Mouse (Mus musculus): ENCODE data around the gene Mthfd2. TPM values are rescaled to one million over a fixed set of nuclear protein-coding genes. Genes with fewer than 3 reads are reported as not detected.

Gene Mthfd2
- polyA plus RNA-seq, 1 experiment from 2014 or later: 35.0 TPM

DNA sequence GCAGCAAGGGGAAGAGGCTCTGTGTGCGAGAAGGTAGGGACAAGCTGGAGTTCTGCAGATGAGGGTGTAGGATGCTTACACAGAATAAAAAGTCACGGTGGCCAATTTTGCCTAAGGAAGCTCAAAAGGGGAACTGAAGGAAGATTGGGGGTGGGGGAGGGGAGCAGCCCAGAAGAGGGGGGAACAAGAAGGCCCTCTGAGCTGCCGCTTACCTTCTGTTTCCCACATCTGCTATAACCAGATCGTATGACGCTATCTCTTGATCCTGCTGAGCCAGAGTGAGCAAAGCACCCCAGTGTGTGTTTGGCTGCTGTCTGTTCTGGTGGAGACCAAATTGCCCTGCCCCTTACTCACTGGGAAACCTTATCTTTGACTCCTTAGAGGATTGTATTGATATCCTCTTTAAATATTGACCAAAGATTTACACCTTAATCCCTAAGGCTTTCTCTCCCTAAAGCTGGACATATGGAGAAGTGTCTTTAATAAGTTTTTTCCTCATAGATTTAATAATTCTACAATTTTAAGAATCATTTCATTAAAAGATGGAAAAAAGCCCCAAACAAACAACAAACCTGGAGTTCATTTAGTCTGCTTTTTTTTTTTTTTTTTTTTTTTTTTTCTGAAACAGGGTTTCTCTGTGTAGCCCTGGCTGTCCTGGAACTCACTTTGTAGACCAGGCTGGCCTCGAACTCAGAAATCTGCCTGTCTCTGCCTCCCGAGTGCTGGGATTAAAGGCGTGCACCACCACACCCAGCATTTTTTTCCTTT lies 1.9 kb downstream of the Mthfd2 start:
- no peaks in the 10 kb centered on the region for H3K27me3 ChIP-seq
- H3K9ac ChIP-seq: no peak overlapping the region
- peaks cover 10% of the 10 kb centered on the region for H3K4me1 ChIP-seq
- 55% methylated on average over 8 of the region's 8 CpGs for WGBS
- H3K27ac ChIP-seq: no peak overlapping the region
- no peak for ATAC-seq (ENCODE audit: borderline replicate concordance, extremely low read depth, low FRiP score, low TSS enrichment)
- no peak overlapping the region for H3K4me3 ChIP-seq
- peaks cover 5% of the 10 kb centered on the region; the same call in 1 of the 2 replicates for H3K36me3 ChIP-seq
- no peaks in the 10 kb centered on the region for H3K9me3 ChIP-seq
- no peak overlapping the region for H3K4me2 ChIP-seq

DNA sequence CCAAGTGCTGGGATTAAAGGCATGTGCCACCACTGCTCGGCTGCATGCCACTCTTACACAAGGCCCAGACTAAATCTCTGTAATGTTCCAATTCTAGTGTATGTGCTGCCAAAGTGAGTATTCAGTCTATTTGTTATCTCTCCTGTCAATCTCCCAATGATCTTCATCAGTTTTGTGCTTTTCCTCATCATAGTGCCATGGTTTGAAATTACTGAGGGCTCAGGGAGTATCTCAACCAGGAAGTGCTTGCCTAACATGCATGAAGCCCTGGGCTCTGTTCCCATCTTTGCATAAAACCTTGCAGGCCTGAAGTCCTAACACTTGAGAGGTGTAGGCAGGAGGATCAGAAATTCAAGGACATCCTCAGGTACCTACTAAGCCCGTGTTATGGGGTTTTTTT lies 2.9 kb downstream of the Mthfd2 start:
- Histone ChIP-seq H3K27me3 (no peaks in the 10 kb centered on the region), H3K4me2 (no peak overlapping the region), H3K27ac (no peak overlapping the region), H3K9me3 (no peaks in the 10 kb centered on the region), H3K36me3 (no peaks in the 10 kb centered on the region), H3K4me1 (peaks cover 10% of the 10 kb centered on the region), H3K9ac (no peak overlapping the region), H3K4me3 (no peak overlapping the region)
- 43% methylated on average over 2 of the region's 2 CpGs for WGBS
- no peak for ATAC-seq (ENCODE audit: borderline replicate concordance, extremely low read depth, low FRiP score, low TSS enrichment)

- Histone ChIP-seq H3K4me2 (no peak overlapping the region), H3K27ac (no peak overlapping the region), H3K27me3 (no peaks in the 10 kb centered on the region), H3K4me3 (no peak overlapping the region), H3K36me3 (no peaks in the 10 kb centered on the region), H3K9me3 (no peaks in the 10 kb centered on the region), H3K4me1 (peaks cover 9% of the 10 kb centered on the region), H3K9ac (no peak overlapping the region)
- WGBS: 47% methylated on average over 1 of the region's 1 CpGs
- no peak for ATAC-seq (ENCODE audit: borderline replicate concordance, extremely low read depth, low FRiP score, low TSS enrichment)
Measured at GRCm38 (mm10) chr6:83321927-83322326, 3.8 kb downstream of the Mthfd2 start.

DNA sequence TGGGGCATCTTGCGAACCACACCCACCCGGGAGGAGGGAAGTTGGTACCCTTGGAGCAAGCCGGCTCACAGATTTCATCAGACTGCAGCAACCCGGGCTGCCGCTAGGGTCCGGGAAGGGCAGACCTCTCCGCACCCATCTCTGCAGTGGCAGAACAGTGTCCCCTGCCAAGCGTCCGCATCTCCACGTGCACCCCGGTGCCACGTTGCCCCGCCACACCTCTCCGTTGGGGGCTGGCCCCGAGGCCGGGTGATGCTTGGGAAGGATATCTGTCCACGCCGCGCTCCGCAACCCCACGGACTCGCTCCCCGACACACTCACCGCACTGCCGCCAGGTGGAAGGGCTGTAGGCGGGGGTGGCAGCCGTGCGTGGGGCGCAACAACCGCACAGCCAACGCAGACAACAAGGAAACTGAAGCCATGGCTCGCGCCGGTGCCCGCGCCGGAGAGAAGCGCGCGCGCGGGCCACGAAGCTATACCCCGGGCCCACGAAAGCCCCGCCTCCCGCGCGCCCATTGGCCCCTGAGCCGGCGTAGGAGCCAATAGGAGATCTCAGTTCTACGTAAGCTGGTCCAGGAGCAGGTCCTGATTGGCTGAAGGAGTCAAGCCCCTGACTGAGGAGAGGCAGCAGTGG lies 8.5 kb downstream of the Mthfd2 start:
- peak; percentile 99 for ATAC-seq (ENCODE audit: borderline replicate concordance, extremely low read depth, low FRiP score, low TSS enrichment)
- Histone ChIP-seq H3K36me3 (peaks cover 2% of the 10 kb centered on the region), H3K9me3 (no peaks in the 10 kb centered on the region), H3K9ac (peak overlapping the region; percentile 75), H3K27ac (peak overlapping the region; percentile 37; the same call in 1 of the 2 replicates), H3K4me3 (peak overlapping the region; percentile 95), H3K27me3 (no peaks in the 10 kb centered on the region), H3K4me2 (peak overlapping the region; percentile 95), H3K4me1 (peaks cover 19% of the 10 kb centered on the region)
- under 1% methylated on average over 52 of the region's 52 CpGs for WGBS

DNA sequence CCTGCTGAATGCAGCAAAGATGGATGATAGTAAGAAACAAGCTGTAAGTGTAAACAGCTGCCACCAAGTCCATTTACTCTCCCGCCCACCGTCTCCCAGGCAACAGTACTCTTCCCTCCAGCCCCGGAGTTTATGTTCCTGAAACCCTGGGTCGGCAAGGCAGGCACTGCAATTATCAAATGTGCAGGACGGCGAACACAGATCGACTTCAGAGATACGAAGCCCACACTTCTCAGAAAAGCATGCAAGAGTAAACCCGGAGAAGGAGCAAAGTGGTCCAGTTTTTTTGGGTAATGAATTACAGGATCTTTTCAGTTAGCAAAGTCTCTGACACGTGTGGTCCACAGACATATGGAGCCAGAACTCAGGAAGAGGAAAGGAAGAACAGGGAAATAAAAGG lies 9.7 kb downstream of the Mthfd2 start:
- H3K4me3 ChIP-seq: peak overlapping the region; percentile 95; the same call in 1 of the 2 replicates
- peaks cover 19% of the 10 kb centered on the region for H3K4me1 ChIP-seq
- no peak for ATAC-seq (ENCODE audit: borderline replicate concordance, extremely low read depth, low FRiP score, low TSS enrichment)
- H3K9ac ChIP-seq: no peak overlapping the region; the same call in 1 of the 2 replicates
- peak overlapping the region; percentile 95 for H3K4me2 ChIP-seq
- no peak overlapping the region for H3K27ac ChIP-seq
- 4% methylated on average over 10 of the region's 10 CpGs for WGBS
- H3K9me3 ChIP-seq: no peaks in the 10 kb centered on the region
- H3K36me3 ChIP-seq: peaks cover 13% of the 10 kb centered on the region
- H3K27me3 ChIP-seq: no peaks in the 10 kb centered on the region

- H3K27ac ChIP-seq: no peak overlapping the region
- no peaks in the 10 kb centered on the region for H3K9me3 ChIP-seq
- peaks cover 20% of the 10 kb centered on the region for H3K36me3 ChIP-seq
- no peak overlapping the region for H3K4me3 ChIP-seq
- peak overlapping the region; percentile 95; the same call in 1 of the 2 replicates for H3K4me2 ChIP-seq
- no peak overlapping the region for H3K9ac ChIP-seq
- peaks cover 19% of the 10 kb centered on the region for H3K4me1 ChIP-seq
- no peaks in the 10 kb centered on the region for H3K27me3 ChIP-seq
- ATAC-seq (ENCODE audit: borderline replicate concordance, extremely low read depth, low FRiP score, low TSS enrichment): no peak
Measured at GRCm38 (mm10) chr6:83315293-83315692, 10.4 kb downstream of the Mthfd2 start.

DNA sequence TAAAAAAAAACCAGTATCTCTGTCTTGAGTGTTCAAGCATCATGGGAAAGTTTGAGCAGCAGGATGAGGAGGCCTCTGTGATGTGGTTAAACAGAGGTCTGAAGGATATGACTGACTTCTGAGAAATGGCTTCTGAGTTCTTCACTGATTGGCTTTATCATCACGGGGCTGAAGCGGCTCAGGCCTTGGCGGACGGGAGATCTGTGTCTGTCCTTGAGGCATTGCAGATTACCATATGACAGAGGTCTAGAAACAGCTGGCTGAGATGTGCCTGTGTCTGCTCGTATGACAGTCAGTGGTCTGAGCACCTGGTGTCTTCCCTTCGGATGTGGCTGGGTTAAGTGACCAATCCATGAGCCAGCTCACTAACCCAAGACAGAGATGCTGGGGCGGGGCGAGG lies 13.2 kb downstream of the Mthfd2 start:
- 87% methylated on average over 8 of the region's 8 CpGs for WGBS
- peaks cover 34% of the 10 kb centered on the region for H3K36me3 ChIP-seq

GRCm38 (mm10) chr6:83312021-83312420 lies 13.7 kb downstream of the Mthfd2 start:
- 73% methylated on average over 7 of the region's 7 CpGs for WGBS
- H3K9me3 ChIP-seq: no peaks in the 10 kb centered on the region
- no peak overlapping the region for H3K27ac ChIP-seq
- no peak overlapping the region for H3K4me3 ChIP-seq
- no peaks in the 10 kb centered on the region for H3K27me3 ChIP-seq
- no peak overlapping the region for H3K9ac ChIP-seq
- no peak for ATAC-seq (ENCODE audit: borderline replicate concordance, extremely low read depth, low FRiP score, low TSS enrichment)
- H3K4me2 ChIP-seq: no peak overlapping the region
- peaks cover 19% of the 10 kb centered on the region for H3K4me1 ChIP-seq
- H3K36me3 ChIP-seq: peaks cover 34% of the 10 kb centered on the region

More for the DNA sequence above, 13.2 kb downstream of the Mthfd2 start:
- H3K9me3 ChIP-seq: no peaks in the 10 kb centered on the region
- no peaks in the 10 kb centered on the region for H3K27me3 ChIP-seq
- no peak for ATAC-seq (ENCODE audit: borderline replicate concordance, extremely low read depth, low FRiP score, low TSS enrichment)
- no peak overlapping the region for H3K9ac ChIP-seq
- no peak overlapping the region for H3K27ac ChIP-seq
- no peak overlapping the region for H3K4me2 ChIP-seq
- no peak overlapping the region for H3K4me3 ChIP-seq
- peaks cover 19% of the 10 kb centered on the region for H3K4me1 ChIP-seq

DNA sequence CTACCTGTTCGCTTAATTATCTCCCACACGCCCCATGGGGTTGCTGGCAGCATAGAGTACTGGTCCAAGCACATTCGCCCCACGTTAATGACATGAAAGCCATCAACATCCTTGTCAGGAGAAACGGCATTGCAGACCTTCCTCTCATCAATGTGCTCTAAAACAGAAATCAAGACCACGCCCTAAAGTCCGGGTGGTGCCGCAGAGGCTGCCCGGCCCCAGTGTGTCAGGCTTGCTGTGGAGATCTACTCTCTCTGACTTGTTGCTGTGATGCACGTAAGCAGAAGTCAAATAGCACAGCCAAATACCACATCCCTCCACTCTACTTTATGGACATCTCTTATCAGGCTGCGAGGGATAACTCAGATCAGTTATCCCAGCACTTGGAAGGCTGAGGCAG lies 14.5 kb downstream of the Mthfd2 start:
- Histone ChIP-seq H3K36me3 (peaks cover 42% of the 10 kb centered on the region), H3K9me3 (no peaks in the 10 kb centered on the region), H3K4me1 (peaks cover 11% of the 10 kb centered on the region), H3K4me2 (no peak overlapping the region), H3K27me3 (no peaks in the 10 kb centered on the region), H3K9ac (no peak overlapping the region), H3K4me3 (no peak overlapping the region), H3K27ac (no peak overlapping the region)
- ATAC-seq (ENCODE audit: borderline replicate concordance, extremely low read depth, low FRiP score, low TSS enrichment): no peak
- 89% methylated on average over 11 of the region's 11 CpGs for WGBS

- no peak overlapping the region for H3K4me3 ChIP-seq
Measured at GRCm38 (mm10) chr6:83309017-83309416, 16.7 kb downstream of the Mthfd2 start.

DNA sequence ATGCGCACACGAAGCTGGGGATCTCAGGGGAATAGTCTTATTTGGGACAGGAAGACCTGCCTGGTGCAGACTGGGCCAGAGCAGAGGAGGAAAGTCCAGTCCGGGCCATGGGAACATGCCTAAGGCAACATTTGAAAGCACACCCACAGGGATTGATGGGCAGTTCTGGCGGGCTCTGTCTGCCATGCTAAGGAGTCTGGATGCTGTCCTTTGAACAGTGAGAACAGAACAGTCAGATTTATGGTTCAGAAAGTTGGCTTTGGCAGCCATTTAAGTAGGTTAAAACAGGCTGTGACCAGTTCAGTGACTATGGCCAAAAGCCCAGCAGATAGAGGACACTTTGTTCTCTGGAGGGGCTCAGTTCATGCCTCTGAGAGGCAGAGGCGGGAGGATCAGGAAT lies 23.4 kb downstream of the Mthfd2 start:
- Histone ChIP-seq H3K36me3 (peaks cover 20% of the 10 kb centered on the region), H3K4me1 (no peaks in the 10 kb centered on the region), H3K27me3 (no peaks in the 10 kb centered on the region), H3K9ac (no peak overlapping the region), H3K27ac (peak overlapping the region; percentile 20; the same call in 1 of the 2 replicates), H3K4me2 (no peak overlapping the region), H3K4me3 (no peak overlapping the region), H3K9me3 (no peaks in the 10 kb centered on the region)
- ATAC-seq (ENCODE audit: borderline replicate concordance, extremely low read depth, low FRiP score, low TSS enrichment): no peak
- WGBS: 74% methylated on average over 5 of the region's 5 CpGs

More at GRCm38 (mm10) chr6:83309017-83309416, 16.7 kb downstream of the Mthfd2 start:
- Histone ChIP-seq H3K9me3 (no peaks in the 10 kb centered on the region), H3K9ac (no peak overlapping the region), H3K4me2 (no peak overlapping the region), H3K4me1 (no peaks in the 10 kb centered on the region), H3K27me3 (no peaks in the 10 kb centered on the region), H3K36me3 (peaks cover 54% of the 10 kb centered on the region), H3K27ac (no peak overlapping the region)
- ATAC-seq (ENCODE audit: borderline replicate concordance, extremely low read depth, low FRiP score, low TSS enrichment): no peak
- WGBS: 87% methylated on average over 7 of the region's 7 CpGs

- no peak for ATAC-seq (ENCODE audit: borderline replicate concordance, extremely low read depth, low FRiP score, low TSS enrichment)
- Histone ChIP-seq H3K4me2 (no peak overlapping the region), H3K9me3 (no peaks in the 10 kb centered on the region), H3K27me3 (no peaks in the 10 kb centered on the region), H3K27ac (peak overlapping the region; percentile 45; the same call in 1 of the 2 replicates), H3K4me3 (no peak overlapping the region), H3K9ac (no peak overlapping the region), H3K4me1 (no peaks in the 10 kb centered on the region), H3K36me3 (peaks cover 13% of the 10 kb centered on the region)
- WGBS: 62% methylated on average over 2 of the region's 2 CpGs
Measured at GRCm38 (mm10) chr6:83301294-83301693, 24.4 kb downstream of the Mthfd2 start.

All from lung, embryonic 15.5 days (tissue).